Comparison of ENCODE assay signal across 8 mouse cellular contexts in genomic region chr1:52501090-52501489, GRCm38 (mm10). TPM values are rescaled to one million over a fixed set of nuclear protein-coding genes. Genes with fewer than 3 reads are reported as not detected.
DNase-seq lines count a peak whose midpoint lies in the region; ATAC-seq and TF ChIP-seq lines count a peak whose summit lies in the region.

No protein-coding gene starts in this region.

- H3K27ac ChIP-seq in kidney, embryonic 16.5 days (ENCODE audit: low read length): no peak overlapping the region; the same call in 1 of the 2 replicates
- no peak overlapping the region for H3K27ac ChIP-seq in embryonic facial prominence, embryonic 12.5 days
- peak overlapping the region; percentile 81; the same call in 1 of the 2 replicates for H3K27ac ChIP-seq in hindbrain, postnatal 0 days
- H3K27ac ChIP-seq in midbrain, postnatal 0 days (ENCODE audit: low read depth, low read length): no peak overlapping the region

- H3K9me3 ChIP-seq in kidney, embryonic 16.5 days (ENCODE audit: low read length): no peaks in the 10 kb centered on the region
- H3K9me3 ChIP-seq in embryonic facial prominence, embryonic 12.5 days: no peaks in the 10 kb centered on the region
- no peaks in the 10 kb centered on the region for H3K9me3 ChIP-seq in hindbrain, postnatal 0 days (ENCODE audit: low read length)
- no peaks in the 10 kb centered on the region for H3K9me3 ChIP-seq in midbrain, postnatal 0 days (ENCODE audit: low read length)

- H3K36me3 ChIP-seq in kidney, embryonic 16.5 days (ENCODE audit: insufficient read depth, low read length): no peaks in the 10 kb centered on the region
- no peaks in the 10 kb centered on the region for H3K36me3 ChIP-seq in embryonic facial prominence, embryonic 12.5 days
- H3K36me3 ChIP-seq in hindbrain, postnatal 0 days (ENCODE audit: insufficient read depth, low read length): no peaks in the 10 kb centered on the region
- H3K36me3 ChIP-seq in midbrain, postnatal 0 days (ENCODE audit: insufficient read depth, low read length): no peaks in the 10 kb centered on the region

- no peak for TF ChIP-seq CTCF in hindbrain, postnatal 0 days (IDR thresholded peaks at IDR 0.05; ENCODE audit: low read depth)
- TF ChIP-seq CTCF in midbrain, postnatal 0 days (IDR thresholded peaks at IDR 0.05): no peak

- no peak overlapping the region for H3K9ac ChIP-seq in kidney, embryonic 16.5 days (replicated peaks; ENCODE audit: low read length)
- H3K9ac ChIP-seq in embryonic facial prominence, embryonic 12.5 days: no peak overlapping the region
- peak overlapping the region; percentile 83; the same call in 1 of the 2 replicates for H3K9ac ChIP-seq in hindbrain, postnatal 0 days (replicated peaks; ENCODE audit: low read length)
- no peak overlapping the region for H3K9ac ChIP-seq in midbrain, postnatal 0 days (replicated peaks; ENCODE audit: low read length, poor library complexity, severe bottlenecking)

- DNase-seq in kidney, adult 18-20 months: no peak
- DNase-seq in hindbrain, postnatal 0 days (ENCODE audit: low spot score): no peak
- no peak for DNase-seq in midbrain, postnatal 0 days (ENCODE audit: low spot score)
- no peak for DNase-seq in right cerebral cortex, postnatal 4 days
- no peak for DNase-seq in adrenal gland, postnatal 36 days

- 63% methylated on average over 1 of the region's 1 CpGs for whole genome bisulfite sequencing in kidney, embryonic 16.5 days
- WGBS in embryonic facial prominence, embryonic 12.5 days: 53% methylated on average over 1 of the region's 1 CpGs
- 34% methylated on average over 1 of the region's 1 CpGs for WGBS in hindbrain, postnatal 0 days
- 51% methylated on average over 1 of the region's 1 CpGs for WGBS in midbrain, postnatal 0 days

- peak overlapping the region; percentile 80 for H3K4me2 ChIP-seq in kidney, embryonic 16.5 days (replicated peaks; ENCODE audit: low read depth, low read length)
- H3K4me2 ChIP-seq in embryonic facial prominence, embryonic 12.5 days (replicated peaks): peak overlapping the region; percentile 80; the same call in 1 of the 2 replicates
- H3K4me2 ChIP-seq in hindbrain, postnatal 0 days (ENCODE audit: low read depth, low read length): peak overlapping the region; percentile 63
- peak overlapping the region; percentile 88 for H3K4me2 ChIP-seq in midbrain, postnatal 0 days (ENCODE audit: low read depth, low read length, poor library complexity, severe bottlenecking)

- no peaks in the 10 kb centered on the region for H3K27me3 ChIP-seq in kidney, embryonic 16.5 days (ENCODE audit: insufficient read depth, low read length)
- H3K27me3 ChIP-seq in embryonic facial prominence, embryonic 12.5 days: peaks cover 12% of the 10 kb centered on the region; the same call in 1 of the 2 replicates
- no peaks in the 10 kb centered on the region for H3K27me3 ChIP-seq in hindbrain, postnatal 0 days (ENCODE audit: insufficient read depth, low read length)
- no peaks in the 10 kb centered on the region for H3K27me3 ChIP-seq in midbrain, postnatal 0 days (ENCODE audit: insufficient read depth, low read length)

- H3K4me1 ChIP-seq in kidney, embryonic 16.5 days (ENCODE audit: insufficient read depth, low read length): peaks cover 8% of the 10 kb centered on the region; the same call in 1 of the 2 replicates
- no peaks in the 10 kb centered on the region for H3K4me1 ChIP-seq in embryonic facial prominence, embryonic 12.5 days
- H3K4me1 ChIP-seq in hindbrain, postnatal 0 days (ENCODE audit: insufficient read depth, low read length): no peaks in the 10 kb centered on the region
- H3K4me1 ChIP-seq in midbrain, postnatal 0 days (ENCODE audit: insufficient read depth, low read length): peaks cover 3% of the 10 kb centered on the region; the same call in 1 of the 2 replicates

- peak overlapping the region; percentile 91 for H3K4me3 ChIP-seq in kidney, embryonic 16.5 days (ENCODE audit: low read length)
- peak overlapping the region; percentile 81; the same call in 1 of the 2 replicates for H3K4me3 ChIP-seq in embryonic facial prominence, embryonic 12.5 days
- peak overlapping the region; percentile 62 for H3K4me3 ChIP-seq in hindbrain, postnatal 0 days (ENCODE audit: low read length)
- peak overlapping the region; percentile 79 for H3K4me3 ChIP-seq in midbrain, postnatal 0 days (ENCODE audit: low read depth, low read length)

- no peak for ATAC-seq in kidney, embryonic 16.5 days (ENCODE audit: low FRiP score, low TSS enrichment)
- no peak for ATAC-seq in embryonic facial prominence, embryonic 12.5 days (ENCODE audit: insufficient number of reproducible peaks, insufficient read depth, low FRiP score, low TSS enrichment)
- ATAC-seq in hindbrain, postnatal 0 days: no peak
- ATAC-seq in midbrain, postnatal 0 days (ENCODE audit: low FRiP score): no peak
- ATAC-seq in erythroid progenitor cell, adult 5-6 weeks (replicated peaks; ENCODE audit: low FRiP score, poor library complexity, severe bottlenecking): no peak

RNA-seq across cellular contexts. Expression of gene Nab1, which starts 0.6 kb away (rescaled TPM):
- polyA plus RNA-seq in kidney, embryonic 16.5 days (2015; fragmentation: Nextera tagmentation; extraction: Ambion mirVana): 11.1 and 15.7 TPM in 2 replicates
- polyA plus RNA-seq in embryonic facial prominence, embryonic 12.5 days (2016; fragmentation: Nextera tagmentation; extraction: Ambion mirVana): 10.2 and 10.4 TPM in 2 replicates
- total RNA-seq in hindbrain, postnatal 0 days (2014; rRNA removed): 15.7 and 15.8 TPM in 2 replicates
- 9.8 TPM in 2 replicates for polyA plus RNA-seq in hindbrain, postnatal 0 days (2015; fragmentation: Nextera tagmentation; extraction: Ambion mirVana)
- total RNA-seq in midbrain, postnatal 0 days (2014; rRNA removed): 11.0 and 14.5 TPM in 2 replicates
- polyA plus RNA-seq in midbrain, postnatal 0 days (2015; fragmentation: Nextera tagmentation; extraction: Ambion mirVana): 4.9 and 5.9 TPM in 2 replicates
- total RNA-seq in adrenal gland, postnatal 36 days (2021): 10 to 100 TPM; 59.5 to 62.7 TPM
- total RNA-seq in erythroid progenitor cell, adult 5-6 weeks (2015; ENCODE audit: low replicate concordance): 9.6 and 14.8 TPM in 2 replicates
- total RNA-seq in erythroid progenitor cell, adult 5-6 weeks (2017; ENCODE audit: low replicate concordance): 7.2 and 10.4 TPM in 2 replicates
